Mouse (Mus musculus) limb, embryonic 14.5 days (tissue): ENCODE results near the gene Cyp4x1. TPM values are rescaled to one million over a fixed set of nuclear protein-coding genes. Genes with fewer than 3 reads are reported as not detected.

ENCODE experiments used
- ATAC-seq: fragments of 200-750 bp; cut with Nextera tagmentation; 2 replicates; pipeline ENCODE4 v1.8.0; 2017; ENCODE audit warnings: low read depth, moderate number of reproducible peaks, moderate TSS enrichment; ENCODE audit not compliant: low FRiP score
- DNase-seq: peaks from one replicate; pipeline ENCODE4 v3.0.0-alpha.2; 2015; ENCODE audit warnings: low spot score
- H3K27ac ChIP-seq: fragments of 300-500 bp; sonication (generic); replicated peaks from 2 replicates; pipeline ENCODE4 v1.5.1; 2014; ENCODE audit warnings: low read depth, mild to moderate bottlenecking, low read length, moderate library complexity, mixed read lengths
- H3K27me3 ChIP-seq: fragments of 300-500 bp; sonication (generic); 2 replicates; pipeline ENCODE4 v1.6.1; 2014; ENCODE audit warnings: low read length, mixed read lengths; ENCODE audit not compliant: control insufficient read depth, insufficient read depth
- H3K36me3 ChIP-seq: fragments of 300-500 bp; sonication (generic); 2 replicates; pipeline ENCODE4 v1.6.1; 2014; ENCODE audit warnings: mild to moderate bottlenecking, low read length, moderate library complexity, mixed read lengths; ENCODE audit not compliant: control insufficient read depth, insufficient read depth
- H3K4me1 ChIP-seq: fragments of 300-500 bp; sonication (generic); 2 replicates; pipeline ENCODE4 v1.6.1; 2014; ENCODE audit warnings: antibody characterized with exemption, low read length, mixed read lengths; ENCODE audit not compliant: control insufficient read depth, insufficient read depth
- H3K4me2 ChIP-seq: fragments of 300-500 bp; sonication (generic); replicated peaks from 2 replicates; pipeline ENCODE4 v1.6.1; 2014; ENCODE audit warnings: low read depth, mild to moderate bottlenecking, low read length, moderate library complexity; ENCODE audit not compliant: severe bottlenecking
- H3K4me3 ChIP-seq: fragments of 300-500 bp; sonication (generic); replicated peaks from 2 replicates; pipeline ENCODE4 v1.5.1; 2014; ENCODE audit warnings: low read length
- H3K9ac ChIP-seq: fragments of 300-500 bp; sonication (generic); 2 replicates; pipeline ENCODE4 v1.6.1; 2014; ENCODE audit warnings: mild to moderate bottlenecking, low read depth, low read length, moderate library complexity; ENCODE audit not compliant: severe bottlenecking
- H3K9me3 ChIP-seq: fragments of 300-500 bp; sonication (generic); 2 replicates; pipeline ENCODE4 v1.6.1; 2016; ENCODE audit warnings: low read length; ENCODE audit not compliant: control insufficient read depth
- POLR2A ChIP-seq: fragments of 200-500 bp; IDR thresholded peaks from 2 replicates; pipeline ENCODE4 v1.8.0; 2012; ENCODE audit warnings: inconsistent platforms, mild to moderate bottlenecking, moderate library complexity, borderline replicate concordance; ENCODE audit not compliant: insufficient read depth, insufficient read length; ENCODE audit errors: extremely low read depth
- WGBS: fragments of 180-500 bp; shearing (Covaris S2); extraction: QIAGEN DNeasy Blood & Tissue Kit; methylation state at CpG from one replicate; pipeline ENCODE4 v1.1.7; 2014; 5-methylcytosine and 5-hydroxymethylcytosine counted together
- polyA plus RNA-seq, 2 experiments: library from polyadenylated mRNA; depleted of rRNA in 1 of 2; stranded (reverse) in 1 of 2; unstranded in 1 of 2; fragments of >200 nt; fragmentation: Nextera tagmentation in 1 of 2; extraction: Ambion mirVana in 1 of 2; gene quantifications; 2 replicates each; pipeline versions ENCODE4 v1.2.1 to v1.2.3; 2012 to 2014

Cyp4x1 gene
- polyA plus RNA-seq, 2 experiments, result 0.03 TPM; not detected in 1

DNA sequence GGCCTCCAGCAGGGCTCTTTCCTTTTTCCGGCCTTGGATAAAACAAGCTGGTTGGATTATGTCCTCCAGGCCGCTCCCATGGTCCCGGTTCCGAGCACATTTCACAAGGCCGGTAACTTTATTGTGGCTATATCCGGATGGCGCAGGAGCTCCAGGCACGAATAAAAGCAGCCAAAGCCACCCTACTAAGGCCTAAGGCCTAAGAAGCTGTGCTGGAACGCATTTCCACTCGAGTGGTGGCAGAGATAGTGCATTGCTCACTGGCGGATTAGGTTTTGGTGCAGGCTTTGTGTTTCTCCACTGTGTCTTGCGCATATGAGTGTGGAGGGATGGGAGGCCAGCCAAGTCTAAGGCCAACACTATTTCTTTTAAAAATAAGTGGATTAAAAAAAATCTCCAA, 74.2 kb downstream of the Cyp4x1 start:
- Histone ChIP-seq H3K9me3 (no peaks in the 10 kb centered on the region), H3K27ac (no peak overlapping the region), H3K4me3 (no peak overlapping the region), H3K4me1 (peaks cover 15% of the 10 kb centered on the region), H3K9ac (no peak overlapping the region), H3K4me2 (no peak overlapping the region), H3K36me3 (no peaks in the 10 kb centered on the region), H3K27me3 (peaks cover 98% of the 10 kb centered on the region)
- no peak for ATAC-seq
- WGBS, result 10% methylated on average over 12 of the region's 12 CpGs
- no peak for TF ChIP-seq POLR2A
- DNase-seq, result no peak

- Histone ChIP-seq H3K4me1 (peaks cover 15% of the 10 kb centered on the region), H3K9me3 (no peaks in the 10 kb centered on the region), H3K36me3 (no peaks in the 10 kb centered on the region), H3K27me3 (peaks cover 98% of the 10 kb centered on the region), H3K9ac (no peak overlapping the region), H3K27ac (no peak overlapping the region), H3K4me3 (peak overlapping the region; percentile 15; the same call in 1 of the 2 replicates), H3K4me2 (0 out of 2 replicates have a peak overlapping the region, but pooled peaks have one; percentile 14)
- WGBS, result 3% methylated on average over 23 of the region's 23 CpGs
- no peak for DNase-seq
- ATAC-seq, result no peak
- TF ChIP-seq POLR2A, result no peak
These were observed 75.0 kb downstream of the Cyp4x1 start for GRCm38 (mm10) chr4:115058871-115059590.

DNA sequence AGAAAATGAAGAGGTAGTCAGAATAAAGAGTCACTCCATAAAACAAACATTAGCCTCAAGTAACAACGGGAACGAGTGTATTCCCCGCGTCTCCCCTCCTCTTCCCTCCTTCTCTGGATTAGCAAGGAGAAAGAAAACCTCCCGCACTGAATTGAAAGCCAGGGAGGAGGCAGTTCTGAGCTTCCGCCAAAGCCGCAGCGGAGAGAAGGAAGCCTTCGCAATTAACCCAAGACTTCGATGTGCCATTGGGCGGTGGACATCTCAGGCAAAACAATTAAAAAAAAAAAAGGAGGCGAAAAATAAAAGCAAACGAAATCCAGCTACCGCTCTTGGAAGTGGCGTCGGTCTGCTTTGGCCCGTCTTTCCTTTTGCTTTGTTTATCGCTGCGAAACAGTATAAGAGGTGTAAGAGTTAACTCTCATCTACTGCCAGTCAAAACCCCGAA, 75.7 kb downstream of the Cyp4x1 start:
- 0 out of 2 replicates have a peak overlapping the region, but pooled peaks have one; percentile 1 for H3K4me3 ChIP-seq
- H3K36me3 ChIP-seq, result no peaks in the 10 kb centered on the region
- no peak for DNase-seq
- H3K9me3 ChIP-seq, result no peaks in the 10 kb centered on the region
- H3K27ac ChIP-seq, result no peak overlapping the region
- WGBS, result 1% methylated on average over 20 of the region's 20 CpGs
- no peak overlapping the region for H3K9ac ChIP-seq
- H3K4me1 ChIP-seq, result peaks cover 15% of the 10 kb centered on the region
- no peak for ATAC-seq
- no peak for TF ChIP-seq POLR2A
- H3K4me2 ChIP-seq, result 0 out of 2 replicates have a peak overlapping the region, but pooled peaks have one; percentile 14
- H3K27me3 ChIP-seq, result peaks cover 98% of the 10 kb centered on the region

DNA sequence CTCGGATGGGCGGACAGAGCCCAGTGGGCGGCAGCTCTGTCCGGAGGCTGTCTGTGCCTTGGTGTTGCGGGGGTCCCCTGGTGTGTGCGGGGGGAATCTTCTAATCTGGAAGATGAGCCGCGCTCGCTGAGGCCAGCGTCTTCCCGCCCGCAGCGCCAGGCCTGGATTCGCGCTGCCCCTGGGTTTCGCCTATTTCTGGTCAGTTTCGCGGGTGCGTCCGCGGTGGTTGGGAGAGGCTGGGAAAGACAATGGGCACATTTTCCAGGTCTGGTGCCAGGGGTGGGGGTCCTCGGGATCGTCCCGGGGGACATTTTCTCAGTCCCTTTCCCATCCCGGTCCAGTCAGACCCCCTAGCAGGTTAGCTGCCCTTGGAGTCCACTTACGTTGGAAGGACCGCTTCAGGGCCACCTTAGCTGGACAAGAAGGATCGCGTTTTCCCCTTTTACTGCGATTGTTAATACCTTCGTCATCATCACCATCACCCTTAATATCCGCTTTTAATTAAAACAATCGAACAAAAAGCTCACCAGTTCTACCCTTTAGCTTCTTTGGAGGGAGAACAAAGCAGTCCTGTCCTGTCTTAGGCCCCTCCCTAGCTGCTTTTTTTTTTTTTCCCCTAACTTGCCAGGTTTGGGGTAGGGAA, 76.3 kb downstream of the Cyp4x1 start:
- Histone ChIP-seq H3K9me3 (no peaks in the 10 kb centered on the region), H3K4me3 (peak overlapping the region; percentile 36), H3K4me1 (peaks cover 17% of the 10 kb centered on the region), H3K4me2 (peak overlapping the region; percentile 55; the same call in 1 of the 2 replicates), H3K36me3 (no peaks in the 10 kb centered on the region), H3K27me3 (peaks cover 96% of the 10 kb centered on the region), H3K27ac (no peak overlapping the region), H3K9ac (no peak overlapping the region)
- DNase-seq (no peak), ATAC-seq (no peak)
- TF ChIP-seq POLR2A, result no peak
- WGBS, result 1% methylated on average over 33 of the region's 33 CpGs

- WGBS, result under 1% methylated on average over 46 of the region's 48 CpGs
- TF ChIP-seq POLR2A, result no peak
- DNase-seq, result no peak
- ATAC-seq, result peak; percentile 61
- Histone ChIP-seq H3K27ac (no peak overlapping the region), H3K4me2 (peak overlapping the region; percentile 55), H3K4me3 (peak overlapping the region; percentile 36), H3K4me1 (peaks cover 15% of the 10 kb centered on the region), H3K27me3 (peaks cover 96% of the 10 kb centered on the region), H3K9me3 (no peaks in the 10 kb centered on the region), H3K9ac (peak overlapping the region; percentile 40; the same call in 1 of the 2 replicates), H3K36me3 (no peaks in the 10 kb centered on the region)
These were observed 77.0 kb downstream of the Cyp4x1 start for GRCm38 (mm10) chr4:115056921-115057673.
